Mouse (Mus musculus): ENCODE results near the gene Itsn1.

Itsn1 gene

GRCm38 (mm10) chr16:91905987-91906386, 176.9 kb downstream of the Itsn1 start:
- DNase-seq (ENCODE audit: low spot score in 2 of 2) = no peak

- DNase-seq (ENCODE audit: low spot score in 2 of 2) = no peak
Measured at GRCm38 (mm10) chr16:91906672-91907071, 177.6 kb downstream of the Itsn1 start.

GRCm38 (mm10) chr16:91907158-91907557, 178.1 kb downstream of the Itsn1 start:
- DNase-seq (ENCODE audit: low spot score in 2 of 2) = no peak

- no peak for DNase-seq (ENCODE audit: low spot score in 2 of 2)
Measured at GRCm38 (mm10) chr16:91909569-91910335, 180.7 kb downstream of the Itsn1 start.

GRCm38 (mm10) chr16:91917631-91918096, 188.6 kb downstream of the Itsn1 start:
- peak; percentile 67 to 85 for DNase-seq (ENCODE audit: low spot score in 2 of 2)

GRCm38 (mm10) chr16:91918461-91918860, 189.4 kb downstream of the Itsn1 start:
- DNase-seq (ENCODE audit: low spot score in 2 of 2) = no peak

- DNase-seq (ENCODE audit: low spot score in 2 of 2) = no peak
Measured at GRCm38 (mm10) chr16:91919056-91919455, 190.0 kb downstream of the Itsn1 start.

- DNase-seq (ENCODE audit: low spot score in 2 of 2) = no peak
Measured at GRCm38 (mm10) chr16:91921340-91921739, 192.3 kb downstream of the Itsn1 start.

GRCm38 (mm10) chr16:91922939-91923338, 193.9 kb downstream of the Itsn1 start:
- DNase-seq (ENCODE audit: low spot score in 2 of 2) = no peak

GRCm38 (mm10) chr16:91924426-91924825, 195.3 kb downstream of the Itsn1 start:
- no peak for DNase-seq (ENCODE audit: low spot score in 2 of 2)

- peak in 1 of 2 experiments; percentile 3 for DNase-seq (ENCODE audit: low spot score in 2 of 2)
Measured at GRCm38 (mm10) chr16:91927911-91928630, 199.0 kb downstream of the Itsn1 start.

GRCm38 (mm10) chr16:91931078-91932013, 202.3 kb downstream of the Itsn1 start:
- peak; percentile 87 to 91 for DNase-seq (ENCODE audit: low spot score in 2 of 2)

- DNase-seq (ENCODE audit: low spot score in 2 of 2) = no peak
Measured at GRCm38 (mm10) chr16:91932082-91932690, 203.1 kb downstream of the Itsn1 start.

GRCm38 (mm10) chr16:91932843-91933518, 203.9 kb downstream of the Itsn1 start:
- no peak for DNase-seq (ENCODE audit: low spot score in 2 of 2)

GRCm38 (mm10) chr16:91935108-91935507, 206.0 kb downstream of the Itsn1 start:
- DNase-seq (ENCODE audit: low spot score in 2 of 2) = no peak

GRCm38 (mm10) chr16:91935726-91936125, 206.6 kb downstream of the Itsn1 start:
- DNase-seq (ENCODE audit: low spot score in 2 of 2) = no peak

- DNase-seq (ENCODE audit: low spot score in 2 of 2) = peak; percentile 62 to 82
Measured at GRCm38 (mm10) chr16:91936340-91937030, 207.4 kb downstream of the Itsn1 start.

- DNase-seq (ENCODE audit: low spot score in 2 of 2) = no peak
Measured at GRCm38 (mm10) chr16:91937281-91937680, 208.2 kb downstream of the Itsn1 start.

- DNase-seq (ENCODE audit: low spot score in 2 of 2) = no peak
Measured at GRCm38 (mm10) chr16:91938141-91938540, 209.1 kb downstream of the Itsn1 start.

- no peak for DNase-seq (ENCODE audit: low spot score in 2 of 2)
Measured at GRCm38 (mm10) chr16:91940726-91941125, 211.6 kb downstream of the Itsn1 start.
